Mouse (Mus musculus) hindbrain, embryonic 14.5 days (tissue): ENCODE results near the gene Gbp7. TPM values are rescaled to one million over a fixed set of nuclear protein-coding genes. Genes with fewer than 3 reads are reported as not detected.
A peak's percentile ranks its signal among the peaks of the same experiment; 100 is the strongest.
"Not testable (repeated sequence)": the region's sequence is repeated elsewhere in the genome, so short reads cannot be mapped to it uniquely, and the experiment has no call there.

Experiments
- ATAC-seq: fragments of 200-750 bp; cut with Nextera tagmentation; 2 replicates; pipeline ENCODE4 v1.8.0; 2017; ENCODE audit warnings: moderate number of reproducible peaks, mild to moderate bottlenecking, moderate TSS enrichment, moderate library complexity; ENCODE audit not compliant: low FRiP score
- DNase-seq: peaks from one replicate; pipeline ENCODE4 v3.0.0-alpha.2; 2015; ENCODE audit warnings: low spot score
- H3K27ac ChIP-seq: fragments of 300-500 bp; sonication (generic); 2 replicates; pipeline ENCODE4 v1.5.1; 2014; ENCODE audit warnings: mild to moderate bottlenecking, moderate library complexity
- H3K27me3 ChIP-seq: fragments of 300-500 bp; sonication (generic); 2 replicates; pipeline ENCODE4 v1.6.1; 2014; ENCODE audit warnings: mild to moderate bottlenecking, low read length, mixed read lengths; ENCODE audit not compliant: control insufficient read depth, insufficient read depth
- H3K36me3 ChIP-seq: fragments of 300-500 bp; sonication (generic); replicated peaks from 2 replicates; pipeline ENCODE4 v1.6.1; 2014; ENCODE audit not compliant: control insufficient read depth, insufficient read depth
- H3K4me1 ChIP-seq: fragments of 300-500 bp; sonication (generic); replicated peaks from 2 replicates; pipeline ENCODE4 v1.6.1; 2014; ENCODE audit warnings: antibody characterized with exemption, low read length, mixed read lengths; ENCODE audit not compliant: control insufficient read depth, insufficient read depth
- H3K4me2 ChIP-seq: fragments of 300-500 bp; sonication (generic); replicated peaks from 2 replicates; pipeline ENCODE4 v1.6.1; 2014; ENCODE audit warnings: mild to moderate bottlenecking, moderate library complexity
- H3K4me3 ChIP-seq: fragments of 300-500 bp; sonication (generic); replicated peaks from 2 replicates; pipeline ENCODE4 v1.5.1; 2014; ENCODE audit warnings: mild to moderate bottlenecking, low read length
- H3K9ac ChIP-seq: fragments of 300-500 bp; sonication (generic); 2 replicates; pipeline ENCODE4 v1.6.1; 2014
- H3K9me3 ChIP-seq: fragments of 300-500 bp; sonication (generic); 2 replicates; pipeline ENCODE4 v1.6.1; 2016; ENCODE audit warnings: low read length; ENCODE audit not compliant: control insufficient read depth
- WGBS: fragments of 180-500 bp; shearing (Covaris S2); extraction: QIAGEN DNeasy Blood & Tissue Kit; methylation state at CpG from one replicate; pipeline ENCODE4 v1.1.7; 2014; 5-methylcytosine and 5-hydroxymethylcytosine counted together
- polyA plus RNA-seq: library from polyadenylated mRNA; unstranded; fragments of >200 nt; fragmentation: Nextera tagmentation; extraction: Ambion mirVana; gene quantifications from 2 replicates; pipeline ENCODE4 v1.2.1, GENCODE M21; 2014

Gbp7 gene
- polyA plus RNA-seq, 1 experiment from 2014 or later = 2.8 TPM

DNA sequence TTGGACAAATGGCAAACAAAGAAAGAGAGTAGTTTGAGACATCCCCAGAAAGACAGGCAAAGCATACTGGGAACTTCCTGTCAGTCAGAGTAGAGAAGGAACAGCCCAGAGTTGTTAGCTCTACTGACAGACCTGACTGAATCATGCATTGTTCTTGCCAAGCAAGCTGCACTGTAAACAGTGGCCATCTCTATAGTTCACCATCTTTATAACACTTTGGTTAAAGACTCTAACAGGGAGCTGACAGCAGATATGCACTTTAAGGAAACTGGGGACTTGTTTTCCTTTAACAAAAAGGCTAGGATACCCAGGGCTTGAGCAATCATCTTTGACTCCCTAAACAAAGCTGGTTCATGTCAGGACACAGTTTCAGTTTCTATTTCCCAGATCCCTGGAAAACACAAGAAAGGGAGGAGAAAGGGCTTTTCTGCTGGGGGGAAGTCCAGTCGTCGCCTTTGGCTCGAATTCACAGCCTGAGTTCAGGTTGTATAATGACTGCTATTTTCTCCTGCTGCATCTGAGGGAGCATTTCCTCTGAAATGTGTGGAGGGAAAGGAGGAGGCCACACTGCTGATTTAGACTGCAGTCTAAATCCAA is 29.6 kb downstream of the Gbp7 start, which contains the start of gene Gbp3:
TSS of gene Gbp3 (plus strand) at position 395 of the 597 bp plus-strand sequence.
- no peaks in the 10 kb centered on the region for H3K36me3 ChIP-seq
- no peaks in the 10 kb centered on the region for H3K27me3 ChIP-seq
- ATAC-seq (no peak), DNase-seq (no peak)
- WGBS = 37% methylated on average over 3 of the region's 3 CpGs
- H3K4me3 ChIP-seq = peak within 1 kb of the TSS; percentile 13; the same call in 1 of the 2 replicates
- 0 out of 2 replicates have a peak, but pooled peaks cover 3% of the 10 kb centered on the region for H3K4me1 ChIP-seq
- H3K9me3 ChIP-seq = no peaks in the 10 kb centered on the region
- H3K9ac ChIP-seq = no peak within 1 kb of the TSS
- H3K4me2 ChIP-seq = peak within 1 kb of the TSS; percentile 39
- no peak within 1 kb of the TSS for H3K27ac ChIP-seq

DNA sequence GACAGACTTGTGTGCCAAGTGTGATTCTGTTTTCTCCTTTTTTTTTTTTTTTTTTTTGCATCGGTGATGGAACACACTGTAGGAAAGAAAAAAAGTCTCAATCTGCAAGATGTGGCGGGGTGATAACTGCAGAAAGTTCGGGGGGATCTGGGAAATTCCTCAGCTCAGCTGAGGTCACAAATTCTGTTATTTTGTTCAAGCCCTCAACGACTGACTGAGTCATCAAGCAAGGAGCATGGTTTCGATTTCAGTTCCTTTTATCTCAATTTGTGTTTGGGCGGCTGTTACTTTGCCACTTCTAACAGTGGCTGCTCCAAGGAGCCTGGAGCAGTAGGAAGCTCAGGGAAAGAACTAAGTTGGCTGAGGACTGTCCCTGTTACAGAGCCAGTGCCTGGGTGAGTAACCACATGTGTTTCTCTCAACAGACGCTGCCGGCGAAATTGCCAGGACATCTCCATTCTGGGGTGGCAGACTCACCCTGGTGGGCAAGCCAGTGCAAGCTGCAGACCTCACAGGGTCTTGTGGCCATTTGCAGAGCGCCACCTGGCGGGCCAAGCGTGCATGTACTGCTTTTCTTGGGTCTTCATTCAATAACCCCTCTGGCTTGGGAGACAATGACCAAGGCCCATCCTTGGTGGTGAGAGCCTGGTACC is 30.3 kb downstream of the Gbp7 start:
- Histone ChIP-seq H3K27ac (no peak overlapping the region), H3K27me3 (no peaks in the 10 kb centered on the region), H3K9ac (no peak overlapping the region), H3K36me3 (no peaks in the 10 kb centered on the region), H3K4me3 (peak overlapping the region; percentile 13; the same call in 1 of the 2 replicates), H3K4me2 (peak overlapping the region; percentile 39), H3K4me1 (0 out of 2 replicates have a peak, but pooled peaks cover 3% of the 10 kb centered on the region), H3K9me3 (no peaks in the 10 kb centered on the region)
- peak; percentile 84 for DNase-seq
- 26% methylated on average over 12 of the region's 12 CpGs for WGBS
- peak; percentile 79; the same call in 1 of the 2 replicates for ATAC-seq

DNA sequence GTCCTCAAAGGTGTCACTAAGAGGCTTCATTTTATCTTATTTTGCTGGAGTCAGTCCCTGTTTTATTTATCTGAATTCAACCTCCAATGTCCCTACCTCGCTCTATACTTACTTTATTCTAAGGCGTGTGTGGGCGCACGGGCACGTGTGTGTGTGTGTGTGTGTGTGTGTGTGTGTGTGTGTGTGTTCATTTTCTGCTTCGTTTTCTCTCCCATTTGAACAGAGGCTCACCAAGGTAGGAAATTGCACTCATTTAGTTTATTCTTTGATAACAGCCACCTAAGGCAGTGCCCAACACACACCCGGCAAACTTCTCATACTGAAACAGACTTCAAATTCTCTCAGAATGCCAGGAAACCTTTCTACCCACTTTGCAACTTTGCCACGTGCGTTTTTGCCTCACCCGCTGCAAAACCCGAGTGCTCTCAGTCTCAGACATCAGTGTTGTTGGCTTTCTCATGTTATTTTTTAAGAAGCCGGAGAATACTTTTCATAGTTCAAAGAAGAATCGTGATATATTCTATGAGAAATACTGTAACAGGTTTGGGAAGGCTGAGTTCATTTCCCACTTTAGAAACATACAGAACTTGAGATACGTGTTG is 31.0 kb downstream of the Gbp7 start:
- H3K9ac ChIP-seq = no peak overlapping the region
- no peak overlapping the region for H3K27ac ChIP-seq
- H3K4me1 ChIP-seq = 0 out of 2 replicates have a peak, but pooled peaks cover 3% of the 10 kb centered on the region
- ATAC-seq (no peak), DNase-seq (no peak)
- no peaks in the 10 kb centered on the region for H3K36me3 ChIP-seq
- H3K4me2 ChIP-seq = no peak overlapping the region
- no peaks in the 10 kb centered on the region for H3K27me3 ChIP-seq
- no peak overlapping the region for H3K4me3 ChIP-seq
- 90% methylated on average over 14 of the region's 14 CpGs for WGBS
- no peaks in the 10 kb centered on the region for H3K9me3 ChIP-seq

DNA sequence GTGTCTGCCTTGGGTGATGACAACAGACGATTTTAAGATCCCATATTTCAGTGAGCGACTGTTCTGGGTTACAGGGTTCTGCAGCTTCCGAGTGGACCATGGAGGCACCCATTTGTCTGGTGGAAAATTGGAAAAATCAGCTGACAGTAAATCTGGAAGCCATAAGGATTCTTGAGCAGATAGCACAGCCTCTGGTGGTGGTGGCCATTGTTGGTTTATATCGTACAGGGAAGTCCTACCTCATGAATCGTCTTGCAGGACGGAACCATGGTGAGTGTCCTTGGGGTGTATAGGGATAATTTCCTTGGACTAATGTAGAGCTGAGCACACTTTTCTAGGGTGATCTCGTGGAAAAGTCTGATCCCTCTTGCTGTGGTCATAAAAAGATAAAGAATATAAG is 31.5 kb downstream of the Gbp7 start:
- ATAC-seq = no peak
- no peaks in the 10 kb centered on the region for H3K9me3 ChIP-seq
- no peaks in the 10 kb centered on the region for H3K27me3 ChIP-seq
- 86% methylated on average over 7 of the region's 7 CpGs for WGBS
- no peaks in the 10 kb centered on the region for H3K36me3 ChIP-seq
- DNase-seq = no peak
- H3K4me2 ChIP-seq = no peak overlapping the region
- H3K9ac ChIP-seq = no peak overlapping the region
- 0 out of 2 replicates have a peak, but pooled peaks cover 3% of the 10 kb centered on the region for H3K4me1 ChIP-seq
- H3K4me3 ChIP-seq = no peak overlapping the region
- no peak overlapping the region for H3K27ac ChIP-seq

DNA sequence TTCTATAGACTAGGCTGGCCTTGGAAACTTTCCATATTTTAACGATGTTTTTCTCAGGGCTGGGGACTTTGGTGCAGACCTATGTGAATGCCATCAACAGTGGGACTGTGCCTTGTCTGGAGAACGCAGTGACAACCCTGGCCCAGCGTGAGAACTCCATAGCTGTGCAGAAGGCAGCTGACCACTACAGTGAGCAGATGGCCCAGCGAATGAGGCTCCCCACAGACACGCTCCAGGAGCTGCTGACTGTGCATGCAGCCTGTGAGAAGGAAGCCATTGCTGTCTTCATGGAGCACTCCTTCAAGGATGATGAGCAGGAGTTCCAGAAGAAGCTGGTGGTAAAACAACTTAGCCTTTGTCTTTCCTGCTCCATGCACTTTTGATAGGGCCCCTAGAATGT is 37.3 kb downstream of the Gbp7 start:
- not testable (repeated sequence) for H3K4me1 ChIP-seq, H3K27me3 ChIP-seq, H3K27ac ChIP-seq, H3K9ac ChIP-seq, H3K9me3 ChIP-seq, H3K4me3 ChIP-seq, ATAC-seq, DNase-seq, H3K4me2 ChIP-seq, H3K36me3 ChIP-seq
- 58% methylated on average over 5 of the region's 5 CpGs for WGBS

DNA sequence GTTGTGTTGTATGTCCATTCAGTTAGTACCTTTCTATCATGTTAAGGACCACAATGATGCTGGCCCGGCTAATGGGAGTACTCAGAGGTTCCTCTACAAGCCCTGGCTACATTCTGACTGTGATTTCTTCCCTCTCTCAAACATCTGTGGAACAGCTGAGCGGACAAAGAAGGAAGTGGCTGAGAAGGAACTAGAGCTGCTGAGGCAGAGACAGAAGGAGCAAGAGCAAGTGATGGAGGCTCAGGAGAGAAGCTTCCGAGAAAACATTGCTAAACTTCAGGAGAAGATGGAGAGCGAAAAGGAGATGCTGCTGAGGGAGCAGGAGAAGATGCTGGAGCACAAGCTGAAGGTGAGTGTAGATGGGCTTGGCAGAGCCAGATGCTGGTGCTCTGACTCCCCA is 40.6 kb downstream of the Gbp7 start:
- WGBS = 98% methylated on average over 4 of the region's 4 CpGs
- Histone ChIP-seq H3K4me1 (no peaks in the 10 kb centered on the region), H3K4me3 (no peak overlapping the region), H3K27me3 (no peaks in the 10 kb centered on the region), H3K4me2 (no peak overlapping the region), H3K27ac (no peak overlapping the region), H3K36me3 (no peaks in the 10 kb centered on the region), H3K9ac (no peak overlapping the region), H3K9me3 (no peaks in the 10 kb centered on the region)
- ATAC-seq (no peak), DNase-seq (no peak)

DNA sequence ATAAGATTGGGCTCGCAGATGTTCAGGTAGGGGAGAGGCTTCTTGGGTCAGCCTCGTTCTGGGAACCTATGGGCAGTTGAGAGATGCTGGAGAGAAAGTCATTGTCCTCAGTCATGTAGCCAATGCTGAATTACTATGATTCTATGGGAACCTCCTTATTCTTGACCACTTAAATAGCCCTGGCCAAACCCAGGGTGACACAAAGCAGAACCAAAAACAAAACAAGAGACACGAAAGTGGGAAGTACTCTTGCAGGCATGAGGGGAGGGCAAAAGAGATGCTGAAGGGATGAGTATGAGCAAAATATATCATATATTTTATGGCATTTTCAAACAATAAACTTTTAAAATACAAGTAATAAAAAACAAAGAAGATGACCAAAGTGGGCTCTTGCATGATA is 47.0 kb downstream of the Gbp7 start:
- no peaks in the 10 kb centered on the region for H3K9me3 ChIP-seq
- H3K27me3 ChIP-seq = no peaks in the 10 kb centered on the region
- WGBS = 79% methylated on average over 3 of the region's 3 CpGs
- H3K4me3 ChIP-seq = no peak overlapping the region
- no peak for ATAC-seq
- H3K36me3 ChIP-seq = no peaks in the 10 kb centered on the region
- H3K9ac ChIP-seq = no peak overlapping the region
- no peaks in the 10 kb centered on the region for H3K4me1 ChIP-seq
- DNase-seq = no peak
- H3K27ac ChIP-seq = no peak overlapping the region
- H3K4me2 ChIP-seq = no peak overlapping the region

DNA sequence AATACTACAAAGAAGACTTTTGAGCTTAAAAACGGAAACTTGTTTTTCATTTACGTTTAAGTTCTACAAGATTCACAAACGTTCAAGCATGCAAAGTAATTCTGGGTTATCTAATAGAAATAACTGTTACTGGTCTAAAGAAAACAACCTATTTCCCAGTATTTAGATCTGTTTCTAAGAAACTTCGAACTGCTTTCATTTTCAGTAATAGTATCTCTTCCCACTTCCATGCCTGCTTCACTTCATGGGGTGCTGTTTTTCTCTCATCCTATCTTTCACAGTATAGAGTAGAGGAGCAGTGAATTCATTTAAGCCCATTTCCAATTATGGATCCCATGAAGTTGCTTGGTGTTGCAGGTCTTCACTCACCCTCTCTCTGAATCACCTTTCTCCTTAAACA is 48.2 kb downstream of the Gbp7 start:
- Histone ChIP-seq H3K27ac (no peak overlapping the region), H3K9ac (no peak overlapping the region), H3K36me3 (no peaks in the 10 kb centered on the region), H3K9me3 (no peaks in the 10 kb centered on the region), H3K4me3 (no peak overlapping the region), H3K4me2 (no peak overlapping the region), H3K27me3 (no peaks in the 10 kb centered on the region), H3K4me1 (no peaks in the 10 kb centered on the region)
- 87% methylated on average over 4 of the region's 4 CpGs for WGBS
- DNase-seq (no peak), ATAC-seq (no peak)

DNA sequence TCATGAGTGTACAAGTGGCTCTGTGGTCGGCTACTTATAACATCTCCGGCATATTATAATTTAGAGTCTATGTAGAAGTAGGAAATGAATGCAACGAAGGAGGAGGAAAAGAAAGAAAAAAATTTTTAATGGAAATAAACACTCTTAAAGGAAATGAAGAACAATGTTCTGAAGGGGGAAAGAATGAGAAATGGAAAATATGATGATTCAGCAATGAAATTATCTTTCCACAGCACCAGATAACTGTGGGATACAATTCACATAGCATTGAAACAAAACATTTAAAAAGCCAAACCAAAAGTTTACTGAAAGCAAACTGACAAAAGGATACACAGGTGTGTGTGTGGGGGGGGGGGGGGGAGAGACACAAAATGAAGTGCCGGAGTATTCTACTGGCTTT is 52.9 kb downstream of the Gbp7 start:
- H3K9me3 ChIP-seq = no peaks in the 10 kb centered on the region
- H3K9ac ChIP-seq = no peak overlapping the region
- WGBS = 93% methylated on average over 4 of the region's 4 CpGs
- H3K27ac ChIP-seq = no peak overlapping the region
- H3K4me3 ChIP-seq = no peak overlapping the region
- no peaks in the 10 kb centered on the region for H3K27me3 ChIP-seq
- H3K4me1 ChIP-seq = no peaks in the 10 kb centered on the region
- ATAC-seq (no peak), DNase-seq (no peak)
- no peak overlapping the region for H3K4me2 ChIP-seq
- H3K36me3 ChIP-seq = no peaks in the 10 kb centered on the region
